Mouse (Mus musculus): ENCODE measurements around the gene Coro7.
A peak's percentile ranks its signal among the peaks of the same experiment; 100 is the strongest.
"Not testable (repeated sequence)": the region's sequence is repeated elsewhere in the genome, so short reads cannot be mapped to it uniquely, and the experiment has no call there.

Coro7 gene

GRCm38 (mm10) chr16:4594814-4595526, 84.6 kb downstream of the Coro7 start:
- no peak for DNase-seq (ENCODE audit: low read depth, low spot score)

GRCm38 (mm10) chr16:4593971-4594813, 85.4 kb downstream of the Coro7 start, which contains the start of gene Glis2:
Gene Glis2 (plus strand): TSS chr16:4594713.
- peak; percentile 66 for DNase-seq (ENCODE audit: low read depth, low spot score)

- DNase-seq (ENCODE audit: low read depth, low spot score): peak; percentile 70
Measured at GRCm38 (mm10) chr16:4592909-4593875, 86.4 kb downstream of the Coro7 start.

- DNase-seq (ENCODE audit: low read depth, low spot score): peak; percentile 58
Measured at GRCm38 (mm10) chr16:4590236-4590635, 89.3 kb downstream of the Coro7 start.

GRCm38 (mm10) chr16:4587516-4588210, 91.9 kb downstream of the Coro7 start:
- DNase-seq (ENCODE audit: low read depth, low spot score): no peak

GRCm38 (mm10) chr16:4586531-4587123, 93.0 kb downstream of the Coro7 start:
- DNase-seq (ENCODE audit: low read depth, low spot score): peak; percentile 96

GRCm38 (mm10) chr16:4585642-4586530, 93.7 kb downstream of the Coro7 start:
- DNase-seq (ENCODE audit: low read depth, low spot score): peak; percentile 34

GRCm38 (mm10) chr16:4584438-4584837, 95.1 kb downstream of the Coro7 start:
- peak; percentile 27 for DNase-seq (ENCODE audit: low read depth, low spot score)

GRCm38 (mm10) chr16:4583807-4584206, 95.8 kb downstream of the Coro7 start:
- peak; percentile 72 for DNase-seq (ENCODE audit: low read depth, low spot score)

GRCm38 (mm10) chr16:4581179-4581578, 98.4 kb downstream of the Coro7 start:
- DNase-seq (ENCODE audit: low read depth, low spot score): not testable (repeated sequence)

GRCm38 (mm10) chr16:4578630-4579029, 100.9 kb downstream of the Coro7 start:
- DNase-seq (ENCODE audit: low read depth, low spot score): no peak

- DNase-seq (ENCODE audit: low read depth, low spot score): peak; percentile 49
Measured at GRCm38 (mm10) chr16:4576873-4577272, 102.7 kb downstream of the Coro7 start.

Data from CD4-positive, CD25-positive, alpha-beta regulatory T cell, adult 2 months (primary cell).